Mouse (Mus musculus) heart, postnatal 0 days (tissue): Measurements from ENCODE around the gene H2-Ob.

Experiments used
- CTCF ChIP-seq: IDR thresholded peaks from 2 replicates; pipeline ENCODE4 v1.5.1; 2016; ENCODE audit warnings: antibody characterized with exemption, control low read depth, low read depth
- EP300 ChIP-seq: IDR thresholded peaks from 2 replicates; pipeline ENCODE4 v1.6.1; 2016; ENCODE audit warnings: antibody characterized with exemption, low read depth

DNA sequence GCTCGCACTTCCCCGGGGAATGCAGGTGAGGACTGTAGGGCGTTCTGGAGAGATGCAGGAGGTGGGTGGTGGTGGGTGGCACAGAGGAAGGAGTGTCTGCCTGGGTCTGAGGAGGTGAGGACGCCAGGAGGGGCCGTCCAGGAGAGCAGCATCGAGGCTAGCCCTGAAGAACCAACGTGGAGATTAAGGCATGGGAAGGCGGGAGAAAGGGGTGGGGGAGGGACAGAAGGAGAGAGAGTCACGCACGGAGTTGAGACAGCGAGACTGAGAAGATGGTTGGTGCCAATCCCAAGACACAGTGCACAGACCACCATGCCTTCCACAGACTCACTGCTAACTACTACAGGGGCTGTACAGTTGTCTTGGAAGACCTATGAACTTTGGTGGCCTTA, 40.2 kb upstream of the H2-Ob start:
- TF ChIP-seq CTCF, result no peak
- no peak for TF ChIP-seq EP300
